Mouse (Mus musculus): ENCODE measurements around the gene Atp6v0b. TPM values are rescaled to one million over a fixed set of nuclear protein-coding genes. Genes with fewer than 3 reads are reported as not detected.

Atp6v0b gene
- 252 and 271 TPM in 2 replicates for polyA plus RNA-seq (2015; fragmentation: Nextera tagmentation; extraction: Ambion mirVana)

DNA sequence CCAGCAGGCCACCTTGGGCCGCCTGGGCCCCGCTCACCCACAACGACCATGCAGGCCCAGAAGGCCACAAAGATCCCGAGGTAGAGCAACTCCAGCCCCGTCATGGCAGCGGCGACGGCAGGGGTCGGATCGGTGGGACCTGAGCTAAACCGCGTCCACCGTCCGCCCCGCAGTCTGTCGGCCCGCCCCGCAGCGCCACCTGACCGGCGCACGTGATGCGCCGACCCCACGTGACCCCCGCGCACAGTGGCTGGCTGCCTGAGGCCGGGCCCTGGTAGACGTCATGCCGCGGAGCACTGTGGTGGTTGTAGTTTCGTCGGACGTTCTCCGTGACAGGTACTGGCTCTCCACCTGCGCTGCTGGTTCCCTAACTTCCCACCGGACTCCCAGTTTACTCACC, at the start of gene Atp6v0b:
Gene Atp6v0b (minus strand): TSS at position 201 of the 400 bp plus-strand sequence.
- Histone ChIP-seq H3K36me3 (peaks cover 33% of the 10 kb centered on the region), H3K4me2 (replicated peaks) (peak within 1 kb of the TSS; percentile 85), H3K9ac (peak within 1 kb of the TSS; percentile 63), H3K9me3 (replicated peaks) (no peaks in the 10 kb centered on the region), H3K4me3 (replicated peaks) (peak within 1 kb of the TSS; percentile 69), H3K27ac (replicated peaks) (0 out of 2 replicates have a peak within 1 kb of the TSS, but pooled peaks have one; percentile 28), H3K27me3 (no peaks in the 10 kb centered on the region), H3K4me1 (peaks cover 51% of the 10 kb centered on the region)
- ATAC-seq (ENCODE audit: insufficient number of reproducible peaks, low FRiP score, low TSS enrichment, low read depth): peak; percentile 86
- under 1% methylated on average over 37 of the region's 37 CpGs for WGBS

DNA sequence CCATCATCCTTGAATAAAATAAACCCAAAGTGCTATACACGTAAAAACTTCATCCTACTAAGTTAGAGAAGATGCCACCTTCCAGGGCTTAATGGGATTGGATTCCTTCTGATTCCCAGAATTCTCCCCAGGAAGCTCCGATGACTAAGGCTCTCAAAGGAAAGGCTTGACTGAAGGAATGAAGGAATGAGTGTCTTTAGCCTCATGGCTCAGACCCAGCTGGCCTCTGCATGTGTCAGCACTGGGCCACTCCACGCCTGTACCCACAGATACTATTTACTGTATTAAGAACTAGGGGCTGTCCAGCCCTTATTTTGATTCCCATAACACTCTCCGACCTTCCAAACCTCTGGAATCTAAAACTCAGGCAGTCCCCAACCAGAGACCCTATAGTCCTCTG, 46.9 kb upstream of the Atp6v0b start:
- no peak overlapping the region for H3K9ac ChIP-seq
- ATAC-seq (ENCODE audit: insufficient number of reproducible peaks, low FRiP score, low TSS enrichment, low read depth): no peak
- 88% methylated on average over 4 of the region's 4 CpGs for WGBS

DNA sequence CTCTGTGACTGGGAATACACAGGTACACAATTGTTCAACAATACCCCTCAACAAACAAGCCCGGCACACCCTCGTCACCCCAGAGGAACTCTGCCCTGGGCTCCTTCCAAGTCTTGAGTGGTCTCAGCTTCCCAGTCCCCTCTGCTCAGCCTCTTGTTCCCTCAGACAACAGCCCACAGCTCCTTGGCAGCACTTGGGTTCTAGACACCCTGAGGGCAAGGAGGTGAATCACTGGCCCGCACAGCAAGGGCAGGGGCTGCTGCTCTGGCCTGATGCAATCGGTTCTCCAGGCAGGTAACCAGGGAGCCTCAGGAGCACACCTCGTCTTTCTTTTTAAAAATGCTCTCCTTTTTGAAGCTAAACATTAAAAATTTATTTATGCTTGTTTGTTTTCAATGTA, 46.1 kb upstream of the Atp6v0b start:
- H3K36me3 ChIP-seq: 0 out of 2 replicates have a peak, but pooled peaks cover 7% of the 10 kb centered on the region
- H3K9ac ChIP-seq: no peak overlapping the region
- no peaks in the 10 kb centered on the region for H3K9me3 ChIP-seq (replicated peaks)
- no peak overlapping the region for H3K4me2 ChIP-seq (replicated peaks)
- no peak overlapping the region for H3K4me3 ChIP-seq (replicated peaks)
- WGBS: 69% methylated on average over 5 of the region's 5 CpGs
- H3K27me3 ChIP-seq: peaks cover 15% of the 10 kb centered on the region
- no peak for ATAC-seq (ENCODE audit: insufficient number of reproducible peaks, low FRiP score, low TSS enrichment, low read depth)
- peaks cover 17% of the 10 kb centered on the region for H3K4me1 ChIP-seq
- H3K27ac ChIP-seq (replicated peaks): no peak overlapping the region

More for the DNA sequence above, 46.9 kb upstream of the Atp6v0b start:
- H3K27me3 ChIP-seq: peaks cover 13% of the 10 kb centered on the region
- H3K9me3 ChIP-seq (replicated peaks): no peaks in the 10 kb centered on the region
- no peak overlapping the region for H3K27ac ChIP-seq (replicated peaks)
- peaks cover 9% of the 10 kb centered on the region; the same call in 1 of the 2 replicates for H3K36me3 ChIP-seq
- no peak overlapping the region for H3K4me3 ChIP-seq (replicated peaks)
- H3K4me2 ChIP-seq (replicated peaks): no peak overlapping the region
- peaks cover 9% of the 10 kb centered on the region for H3K4me1 ChIP-seq

DNA sequence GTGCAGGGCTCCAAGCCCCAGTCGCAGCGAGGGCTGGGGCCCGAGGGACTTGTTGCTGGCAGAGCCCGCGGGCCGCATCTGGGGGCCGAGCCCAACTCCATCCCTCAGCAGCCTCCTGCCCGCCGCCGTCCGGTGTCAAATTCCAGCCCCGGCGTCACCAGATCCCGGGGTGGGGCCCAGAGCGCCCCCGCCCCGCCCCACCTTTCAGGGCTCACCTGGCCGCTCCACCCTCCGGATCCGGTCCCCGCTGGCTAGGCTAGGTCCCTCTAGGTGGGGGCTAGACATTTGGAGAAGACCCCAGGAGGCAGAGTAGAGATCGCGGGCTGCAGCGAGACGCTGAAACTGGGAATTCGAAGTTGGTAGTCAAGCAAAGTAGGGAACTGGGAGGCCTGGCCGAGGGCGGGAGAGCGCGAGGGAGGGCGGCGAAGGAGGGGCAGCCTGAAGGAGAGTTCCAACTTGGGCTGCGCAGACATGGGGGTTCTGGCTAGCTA, 42.3 kb upstream of the Atp6v0b start, which contains the start of gene Artn:
Gene Artn (minus strand): TSS at position 373 of the 491 bp plus-strand sequence.
- Histone ChIP-seq H3K4me3 (replicated peaks) (peak within 1 kb of the TSS; percentile 45), H3K9me3 (replicated peaks) (no peaks in the 10 kb centered on the region), H3K9ac (peak within 1 kb of the TSS; percentile 44; the same call in 1 of the 2 replicates), H3K27me3 (peaks cover 47% of the 10 kb centered on the region), H3K4me2 (replicated peaks) (peak within 1 kb of the TSS; percentile 90), H3K4me1 (peaks cover 39% of the 10 kb centered on the region), H3K27ac (replicated peaks) (0 out of 2 replicates have a peak within 1 kb of the TSS, but pooled peaks have one; percentile 51), H3K36me3 (0 out of 2 replicates have a peak, but pooled peaks cover 3% of the 10 kb centered on the region)
- ATAC-seq (ENCODE audit: insufficient number of reproducible peaks, low FRiP score, low TSS enrichment, low read depth): peak; percentile 67
- whole genome bisulfite sequencing: under 1% methylated on average over 33 of the region's 33 CpGs

DNA sequence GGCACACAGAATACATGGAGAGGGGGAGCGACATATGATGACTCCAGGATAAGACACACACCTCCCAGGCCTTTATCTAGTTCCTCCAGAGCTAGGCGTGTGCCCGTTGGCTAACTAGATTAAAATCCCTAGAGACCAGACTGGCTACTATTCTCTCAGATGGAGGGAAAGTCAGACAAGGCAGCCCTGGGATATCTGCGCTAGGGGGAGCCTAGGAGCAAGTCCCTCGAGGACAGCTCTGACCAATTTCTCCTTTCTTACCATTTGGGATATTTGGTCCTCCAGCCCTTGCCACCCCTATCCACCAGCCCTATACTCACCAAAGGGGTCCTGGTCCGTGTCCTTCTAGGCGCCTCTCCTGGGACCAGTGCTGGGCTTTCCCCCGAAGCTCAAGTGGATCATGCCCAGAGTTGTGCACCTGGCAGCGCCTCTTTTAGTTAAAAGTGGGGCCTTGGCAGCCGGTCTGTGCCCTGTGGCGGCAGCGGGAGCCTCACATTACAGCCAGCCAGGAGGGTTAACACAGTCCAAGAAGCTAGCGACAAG, 41.6 kb upstream of the Atp6v0b start:
- peak; percentile 27 for ATAC-seq (ENCODE audit: insufficient number of reproducible peaks, low FRiP score, low TSS enrichment, low read depth)
- peaks cover 47% of the 10 kb centered on the region for H3K27me3 ChIP-seq
- peaks cover 39% of the 10 kb centered on the region for H3K4me1 ChIP-seq
- H3K27ac ChIP-seq (replicated peaks): 0 out of 2 replicates have a peak overlapping the region, but pooled peaks have one; percentile 51
- H3K4me2 ChIP-seq (replicated peaks): peak overlapping the region; percentile 90
- H3K36me3 ChIP-seq: 0 out of 2 replicates have a peak, but pooled peaks cover 3% of the 10 kb centered on the region
- H3K4me3 ChIP-seq (replicated peaks): peak overlapping the region; percentile 45
- peak overlapping the region; percentile 44; the same call in 1 of the 2 replicates for H3K9ac ChIP-seq
- H3K9me3 ChIP-seq (replicated peaks): no peaks in the 10 kb centered on the region
- 2% methylated on average over 13 of the region's 13 CpGs for WGBS

DNA sequence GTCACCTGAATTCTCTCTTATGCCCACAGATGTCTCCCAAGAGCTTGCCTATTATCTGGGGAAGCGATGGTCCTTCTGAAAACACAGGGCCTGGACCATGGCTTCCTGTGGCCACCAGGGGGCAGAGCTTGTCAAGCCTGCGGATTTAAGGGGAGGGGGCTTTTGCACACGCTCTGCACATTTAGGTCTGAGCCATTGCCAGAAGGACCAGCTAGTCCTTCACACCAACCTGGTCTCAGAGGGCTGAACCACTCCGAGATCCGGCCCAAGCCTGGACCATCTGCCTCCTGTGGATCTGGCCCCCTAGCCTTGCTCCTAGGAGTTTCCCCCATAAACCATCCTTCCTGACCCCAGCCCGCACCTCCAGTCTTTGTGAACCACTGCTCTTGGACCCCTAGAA, 41.1 kb upstream of the Atp6v0b start:
- peaks cover 39% of the 10 kb centered on the region for H3K4me1 ChIP-seq
- H3K27me3 ChIP-seq: peaks cover 47% of the 10 kb centered on the region
- ATAC-seq (ENCODE audit: insufficient number of reproducible peaks, low FRiP score, low TSS enrichment, low read depth): no peak
- no peaks in the 10 kb centered on the region for H3K9me3 ChIP-seq (replicated peaks)
- 0 out of 2 replicates have a peak overlapping the region, but pooled peaks have one; percentile 45 for H3K4me3 ChIP-seq (replicated peaks)
- H3K4me2 ChIP-seq (replicated peaks): peak overlapping the region; percentile 90; the same call in 1 of the 2 replicates
- no peak overlapping the region for H3K27ac ChIP-seq (replicated peaks)
- 10% methylated on average over 6 of the region's 6 CpGs for WGBS
- no peak overlapping the region for H3K9ac ChIP-seq
- H3K36me3 ChIP-seq: 0 out of 2 replicates have a peak, but pooled peaks cover 3% of the 10 kb centered on the region

DNA sequence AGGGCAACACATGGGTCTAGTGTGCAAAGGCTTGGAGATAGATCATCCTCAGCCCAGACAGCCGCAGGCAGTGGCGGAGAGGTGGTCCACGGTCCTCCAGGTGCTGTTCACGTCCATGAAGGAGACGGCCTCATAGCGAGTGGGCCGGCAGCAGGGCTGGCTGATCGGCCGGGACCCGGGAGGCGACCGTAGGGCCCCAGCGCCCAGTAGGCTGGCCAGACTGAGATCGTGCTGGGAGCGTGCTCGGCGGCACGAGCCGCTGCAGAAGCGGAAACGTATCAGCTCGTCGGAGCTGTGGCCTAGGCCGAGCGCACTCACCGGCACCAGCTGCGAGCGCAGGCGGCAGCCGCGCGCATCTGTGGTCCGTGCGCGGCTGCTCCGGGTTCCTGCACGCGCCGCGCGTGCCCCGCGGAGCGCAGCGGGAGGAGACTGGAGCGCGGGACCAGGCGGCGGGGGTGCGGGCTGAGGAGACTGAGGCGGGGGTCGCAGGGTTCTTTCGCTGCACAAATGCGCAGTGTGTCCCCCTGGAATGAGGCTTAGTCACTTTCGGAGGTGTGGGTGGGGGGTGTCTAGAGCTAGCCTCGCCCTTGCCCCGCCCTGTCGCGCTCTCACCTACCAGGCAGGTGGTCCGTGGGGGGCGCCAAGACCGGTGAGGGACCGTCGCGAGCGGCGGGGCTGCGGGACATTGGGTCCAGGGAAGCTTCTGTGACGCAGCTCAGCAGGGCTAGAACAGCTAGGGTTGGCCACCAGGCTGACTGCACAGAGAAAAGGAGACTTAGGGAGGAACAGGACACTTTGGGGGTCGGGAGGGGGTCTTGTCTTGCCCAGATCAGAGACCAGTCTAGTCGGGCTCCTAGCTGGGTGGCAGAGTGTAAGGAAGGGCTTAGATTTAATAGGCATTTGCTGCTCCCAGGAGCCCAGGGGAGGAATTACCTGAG, 39.7 kb upstream of the Atp6v0b start:
- Histone ChIP-seq H3K27ac (replicated peaks) (no peak overlapping the region), H3K4me3 (replicated peaks) (peak overlapping the region; percentile 49), H3K4me2 (replicated peaks) (peak overlapping the region; percentile 95), H3K36me3 (0 out of 2 replicates have a peak, but pooled peaks cover 1% of the 10 kb centered on the region), H3K9me3 (replicated peaks) (no peaks in the 10 kb centered on the region), H3K4me1 (peaks cover 39% of the 10 kb centered on the region), H3K9ac (peak overlapping the region; percentile 40; the same call in 1 of the 2 replicates), H3K27me3 (peaks cover 50% of the 10 kb centered on the region)
- WGBS: 3% methylated on average over 71 of the region's 71 CpGs
- ATAC-seq (ENCODE audit: insufficient number of reproducible peaks, low FRiP score, low TSS enrichment, low read depth): peak; percentile 53

DNA sequence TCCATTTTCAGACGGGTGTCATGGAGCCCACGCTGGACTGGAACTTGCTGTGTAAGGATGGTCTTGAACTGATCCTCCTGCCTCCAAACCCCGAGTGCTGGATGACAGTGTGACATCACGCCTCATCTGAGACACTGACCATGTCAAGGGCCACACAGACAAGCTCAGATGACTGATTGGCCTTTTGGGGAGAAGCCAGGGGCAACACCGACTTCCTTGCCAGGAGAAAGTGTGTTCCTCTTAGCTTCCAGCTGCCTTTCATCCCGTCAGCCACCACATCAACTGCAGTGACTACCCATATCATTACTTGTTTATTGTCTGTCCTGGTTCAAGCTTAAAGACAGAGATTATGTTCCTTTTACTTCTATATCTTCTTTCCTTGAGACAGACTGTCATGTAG, 37.8 kb upstream of the Atp6v0b start:
- Histone ChIP-seq H3K27ac (replicated peaks) (no peak overlapping the region), H3K9ac (no peak overlapping the region), H3K4me2 (replicated peaks) (no peak overlapping the region), H3K4me1 (peaks cover 39% of the 10 kb centered on the region), H3K9me3 (replicated peaks) (no peaks in the 10 kb centered on the region), H3K27me3 (peaks cover 44% of the 10 kb centered on the region), H3K36me3 (no peaks in the 10 kb centered on the region), H3K4me3 (replicated peaks) (no peak overlapping the region)
- 59% methylated on average over 4 of the region's 6 CpGs for WGBS
- no peak for ATAC-seq (ENCODE audit: insufficient number of reproducible peaks, low FRiP score, low TSS enrichment, low read depth)

DNA sequence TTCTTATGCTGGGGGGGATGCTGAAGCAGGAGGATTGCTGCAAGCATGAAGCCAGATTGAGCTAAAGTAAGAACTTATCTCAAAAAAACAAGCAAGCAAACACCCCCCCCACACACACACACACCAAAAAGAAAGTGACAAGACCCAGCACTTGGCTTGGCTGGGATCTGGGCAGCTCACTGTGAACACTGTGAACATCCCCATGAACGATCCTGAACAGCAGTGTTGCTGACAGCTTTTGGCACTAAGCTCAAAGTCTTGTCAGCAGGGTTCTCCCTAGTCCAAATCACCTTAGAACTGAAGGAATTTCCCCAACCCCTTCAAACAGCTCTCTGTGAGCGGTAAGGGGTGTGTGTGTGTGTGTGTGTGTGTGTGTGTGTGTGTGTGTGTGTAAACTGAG, 36.3 kb upstream of the Atp6v0b start:
- Histone ChIP-seq H3K4me2 (replicated peaks) (no peak overlapping the region), H3K9me3 (replicated peaks) (no peaks in the 10 kb centered on the region), H3K36me3 (no peaks in the 10 kb centered on the region), H3K27me3 (peaks cover 36% of the 10 kb centered on the region), H3K4me1 (peaks cover 24% of the 10 kb centered on the region), H3K27ac (replicated peaks) (no peak overlapping the region), H3K9ac (no peak overlapping the region), H3K4me3 (replicated peaks) (no peak overlapping the region)
- 52% methylated on average over 2 of the region's 2 CpGs for WGBS
- no peak for ATAC-seq (ENCODE audit: insufficient number of reproducible peaks, low FRiP score, low TSS enrichment, low read depth)

DNA sequence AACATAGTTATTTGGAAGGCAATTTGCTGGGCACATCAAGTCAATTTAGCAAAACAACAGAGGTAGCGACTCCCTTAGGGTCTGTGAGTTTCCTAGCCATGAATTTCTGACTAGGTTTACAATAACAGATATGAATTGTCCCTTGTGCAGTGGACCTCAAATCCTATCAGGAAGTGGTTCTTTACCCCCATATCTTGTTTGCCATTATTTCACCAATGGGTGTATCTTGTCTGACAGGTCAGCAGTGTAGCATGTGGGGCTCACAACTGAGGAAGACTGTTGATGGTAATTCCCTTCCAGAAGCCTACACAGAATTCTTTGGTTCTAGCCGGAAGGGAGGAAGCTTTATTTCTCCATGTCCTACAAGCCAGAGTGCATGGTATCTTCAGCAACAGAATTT, 34.2 kb upstream of the Atp6v0b start:
- peaks cover 3% of the 10 kb centered on the region; the same call in 1 of the 2 replicates for H3K4me1 ChIP-seq
- H3K9me3 ChIP-seq (replicated peaks): no peaks in the 10 kb centered on the region
- no peaks in the 10 kb centered on the region for H3K36me3 ChIP-seq
- no peak overlapping the region for H3K27ac ChIP-seq (replicated peaks)
- ATAC-seq (ENCODE audit: insufficient number of reproducible peaks, low FRiP score, low TSS enrichment, low read depth): no peak
- no peak overlapping the region for H3K4me3 ChIP-seq (replicated peaks)
- no peak overlapping the region for H3K4me2 ChIP-seq (replicated peaks)
- 84% methylated on average over 2 of the region's 2 CpGs for WGBS
- peaks cover 15% of the 10 kb centered on the region for H3K27me3 ChIP-seq
- H3K9ac ChIP-seq: no peak overlapping the region

DNA sequence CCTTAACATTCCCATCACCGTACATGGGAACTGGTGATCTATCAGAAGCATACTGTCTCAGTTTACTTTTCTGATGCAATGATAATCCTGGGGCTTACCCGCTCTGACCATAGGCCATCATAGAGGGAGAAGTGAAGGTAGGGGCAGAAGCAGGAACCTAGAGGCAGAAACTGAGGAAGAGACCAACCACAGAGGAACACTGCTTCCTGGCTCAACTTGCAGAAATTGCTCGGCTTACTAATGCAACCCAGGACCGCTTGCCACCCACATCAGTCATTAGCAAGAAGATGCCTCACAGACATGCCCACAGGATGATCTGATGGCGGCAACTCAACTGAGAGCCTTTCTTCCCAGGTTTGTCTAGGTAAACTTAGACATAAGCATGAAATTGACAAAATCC, 31.6 kb upstream of the Atp6v0b start:
- no peak overlapping the region for H3K4me3 ChIP-seq (replicated peaks)
- ATAC-seq (ENCODE audit: insufficient number of reproducible peaks, low FRiP score, low TSS enrichment, low read depth): no peak
- H3K27ac ChIP-seq (replicated peaks): no peak overlapping the region
- H3K9me3 ChIP-seq (replicated peaks): no peaks in the 10 kb centered on the region
- H3K27me3 ChIP-seq: peaks cover 3% of the 10 kb centered on the region; the same call in 1 of the 2 replicates
- no peak overlapping the region for H3K9ac ChIP-seq
- H3K4me1 ChIP-seq: peaks cover 9% of the 10 kb centered on the region
- H3K36me3 ChIP-seq: no peaks in the 10 kb centered on the region
- 69% methylated on average over 5 of the region's 5 CpGs for WGBS
- no peak overlapping the region for H3K4me2 ChIP-seq (replicated peaks)
